Mouse (Mus musculus) c-Kit-positive CD71-negative TER-119-negative erythroid progenitor cells, embryonic 14.5 days (primary cell): ENCODE measurements around the gene Clasp1.

ENCODE experiments used
- DNase-seq: peaks from one replicate; pipeline ENCODE4 v3.0.0-alpha.2; 2013; ENCODE audit warnings: low read depth

Clasp1 gene

GRCm38 (mm10) chr1:118660880-118661465, 272.1 kb downstream of the Clasp1 start:
- no peak for DNase-seq
